Mouse (Mus musculus) hindbrain, embryonic 10.5 days (tissue): ENCODE measurements around the gene Lamb1. TPM values are rescaled to one million over a fixed set of nuclear protein-coding genes. Genes with fewer than 3 reads are reported as not detected.

Source experiments
- DNase-seq: peaks from one replicate; pipeline ENCODE4 v3.0.0-alpha.2; 2017; ENCODE audit warnings: low spot score
- H3K27ac ChIP-seq: fragments of 300-500 bp; sonication (generic); 2 replicates; pipeline ENCODE4 v1.5.1; 2016; ENCODE audit warnings: mild to moderate bottlenecking, moderate library complexity
- H3K27me3 ChIP-seq: fragments of 300-500 bp; sonication (generic); 2 replicates; pipeline ENCODE4 v1.6.1; 2016; ENCODE audit warnings: mild to moderate bottlenecking; ENCODE audit not compliant: poor library complexity, insufficient read depth, severe bottlenecking
- H3K36me3 ChIP-seq: fragments of 300-500 bp; sonication (generic); 2 replicates; pipeline ENCODE4 v1.6.1; 2016; ENCODE audit warnings: mild to moderate bottlenecking, moderate library complexity
- H3K4me1 ChIP-seq: fragments of 300-500 bp; sonication (generic); replicated peaks from 2 replicates; pipeline ENCODE4 v1.6.1; 2016; ENCODE audit warnings: mild to moderate bottlenecking
- H3K4me3 ChIP-seq: fragments of 300-500 bp; sonication (generic); 2 replicates; pipeline ENCODE4 v1.5.1; 2016; ENCODE audit warnings: mild to moderate bottlenecking, moderate library complexity
- H3K9me3 ChIP-seq: fragments of 300-500 bp; sonication (generic); 2 replicates; pipeline ENCODE4 v1.6.1; 2016; ENCODE audit warnings: mild to moderate bottlenecking, moderate library complexity
- WGBS: fragments of 180-500 bp; shearing (Covaris S2); methylation state at CpG from one replicate; pipeline ENCODE4 v1.1.7; 2016; 5-methylcytosine and 5-hydroxymethylcytosine counted together
- polyA plus RNA-seq: library from polyadenylated mRNA; unstranded; fragments of >200 nt; fragmentation: Nextera tagmentation; extraction: Ambion mirVana; gene quantifications from 2 replicates; pipeline ENCODE4 v1.2.1, GENCODE M21; 2016

Lamb1 gene
- polyA plus RNA-seq, 1 experiment from 2014 or later = 21.8 TPM

DNA sequence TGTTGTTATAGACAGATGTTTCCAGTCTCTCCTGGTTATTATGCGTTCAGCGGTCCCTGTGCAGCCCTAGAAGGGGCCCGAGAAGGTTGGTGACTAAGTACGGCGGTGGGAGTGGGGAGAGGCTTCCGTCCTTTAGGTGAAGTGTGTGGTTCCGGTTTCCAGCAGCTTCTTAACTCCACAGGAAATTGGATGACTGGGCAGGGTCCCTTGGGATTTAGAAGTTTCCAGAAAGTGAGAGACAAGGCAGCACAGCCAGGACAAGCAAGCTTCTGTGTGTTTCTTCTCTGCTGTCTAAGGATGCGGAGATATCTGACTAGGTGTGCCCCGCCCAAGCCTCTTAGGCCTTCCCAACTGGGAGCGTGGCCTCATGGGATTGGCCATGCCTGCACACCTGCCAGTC is 10.4 kb downstream of the Lamb1 start:
- Histone ChIP-seq H3K27me3 (no peaks in the 10 kb centered on the region), H3K4me1 (peaks cover 13% of the 10 kb centered on the region), H3K4me3 (no peak overlapping the region), H3K27ac (no peak overlapping the region), H3K9me3 (no peaks in the 10 kb centered on the region), H3K36me3 (peaks cover 19% of the 10 kb centered on the region)
- WGBS = 87% methylated on average over 10 of the region's 10 CpGs
- no peak for DNase-seq

DNA sequence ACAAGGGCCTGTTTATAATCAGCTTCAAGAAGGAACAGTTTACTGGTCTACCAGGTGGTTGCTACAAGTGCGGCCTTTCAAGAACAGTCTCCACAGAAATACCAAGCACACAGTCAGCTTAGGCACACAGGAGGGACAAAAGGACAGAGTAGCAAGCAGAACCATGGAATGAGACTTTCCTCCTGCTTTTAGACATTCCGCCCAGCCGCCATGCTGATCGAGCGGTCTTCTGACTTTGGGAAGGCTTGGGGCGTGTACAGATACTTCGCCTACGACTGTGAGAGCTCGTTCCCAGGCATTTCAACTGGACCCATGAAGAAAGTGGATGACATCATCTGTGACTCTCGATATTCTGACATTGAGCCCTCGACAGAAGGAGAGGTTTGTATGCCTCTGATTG is 13.2 kb downstream of the Lamb1 start:
- H3K36me3 ChIP-seq = peaks cover 16% of the 10 kb centered on the region
- H3K4me1 ChIP-seq = no peaks in the 10 kb centered on the region
- no peaks in the 10 kb centered on the region for H3K9me3 ChIP-seq
- no peak overlapping the region for H3K4me3 ChIP-seq
- DNase-seq = no peak
- WGBS = 94% methylated on average over 11 of the region's 11 CpGs
- no peaks in the 10 kb centered on the region for H3K27me3 ChIP-seq
- H3K27ac ChIP-seq = no peak overlapping the region

DNA sequence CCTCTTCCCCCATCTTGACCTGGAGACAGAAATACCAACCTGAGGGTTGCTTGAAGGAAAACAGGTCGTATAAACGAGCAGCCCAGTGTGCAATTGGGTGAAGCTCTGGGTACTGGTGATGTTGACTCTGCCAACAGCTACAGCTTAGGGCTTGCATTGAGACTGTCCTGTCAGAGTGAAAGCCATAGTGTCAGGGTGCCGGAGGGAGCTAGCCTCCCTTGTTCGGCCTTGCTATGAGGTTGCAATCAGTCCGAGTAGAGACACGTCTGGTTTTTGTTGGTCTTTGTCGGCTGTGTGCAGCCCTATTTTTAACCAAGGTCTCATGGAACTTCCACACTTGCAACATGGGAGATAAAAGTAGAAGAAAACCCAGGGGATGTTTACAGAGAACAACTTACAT is 15.3 kb downstream of the Lamb1 start:
- no peaks in the 10 kb centered on the region for H3K4me1 ChIP-seq
- H3K27ac ChIP-seq = no peak overlapping the region
- no peak for DNase-seq
- no peaks in the 10 kb centered on the region for H3K27me3 ChIP-seq
- H3K4me3 ChIP-seq = no peak overlapping the region
- H3K36me3 ChIP-seq = peaks cover 9% of the 10 kb centered on the region; the same call in 1 of the 2 replicates
- no peaks in the 10 kb centered on the region for H3K9me3 ChIP-seq
- WGBS = 91% methylated on average over 7 of the region's 7 CpGs

DNA sequence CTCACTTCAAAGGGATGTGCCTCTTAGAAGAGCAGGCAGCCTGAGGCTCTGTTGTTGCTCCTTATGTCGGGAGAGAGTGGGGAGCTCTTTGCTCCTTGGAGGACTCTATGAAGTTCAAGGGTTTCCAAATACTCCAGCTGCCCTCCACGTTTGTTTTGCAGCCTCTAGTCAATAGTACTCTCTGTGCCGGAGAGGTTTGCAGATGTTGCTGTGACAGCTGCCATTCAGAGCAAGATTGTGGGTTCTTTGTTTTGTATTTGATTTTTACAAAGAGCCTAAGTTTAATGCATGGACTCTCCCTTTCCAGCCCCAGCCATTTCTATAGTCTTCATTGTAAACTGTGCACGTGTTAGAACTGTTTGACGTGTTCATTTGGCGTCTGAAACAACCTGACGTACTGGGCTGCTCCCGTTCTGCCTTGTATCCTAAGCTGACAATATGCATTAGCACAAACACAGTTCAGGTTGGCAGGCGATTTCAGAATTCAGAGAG is 16.1 kb downstream of the Lamb1 start:
- no peaks in the 10 kb centered on the region for H3K27me3 ChIP-seq
- DNase-seq = no peak
- H3K4me3 ChIP-seq = no peak overlapping the region
- H3K36me3 ChIP-seq = peaks cover 7% of the 10 kb centered on the region; the same call in 1 of the 2 replicates
- WGBS = 64% methylated on average over 9 of the region's 9 CpGs
- no peak overlapping the region for H3K27ac ChIP-seq
- H3K4me1 ChIP-seq = no peaks in the 10 kb centered on the region
- no peaks in the 10 kb centered on the region for H3K9me3 ChIP-seq

DNA sequence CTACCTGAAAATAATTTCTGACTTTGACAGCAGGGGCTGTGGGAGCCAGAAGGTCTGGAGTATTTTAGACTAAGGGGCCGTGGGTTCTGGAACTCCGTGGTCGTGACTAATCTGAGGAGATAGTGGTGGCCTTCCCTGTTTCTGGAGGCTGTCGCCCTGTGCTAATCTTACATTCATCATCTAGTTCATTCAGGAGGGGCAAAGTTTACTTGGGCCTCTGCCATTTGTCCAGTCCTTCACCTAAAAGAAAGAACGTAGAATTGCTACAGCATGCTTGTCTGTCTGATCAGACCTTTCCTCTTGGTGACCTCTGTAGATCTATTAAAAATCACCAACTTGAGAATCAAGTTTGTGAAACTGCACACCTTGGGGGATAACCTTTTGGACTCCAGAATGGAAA is 17.2 kb downstream of the Lamb1 start:
- Histone ChIP-seq H3K4me3 (no peak overlapping the region), H3K9me3 (no peaks in the 10 kb centered on the region), H3K36me3 (peaks cover 7% of the 10 kb centered on the region; the same call in 1 of the 2 replicates), H3K27me3 (no peaks in the 10 kb centered on the region), H3K27ac (no peak overlapping the region), H3K4me1 (no peaks in the 10 kb centered on the region)
- no peak for DNase-seq
- 91% methylated on average over 5 of the region's 5 CpGs for WGBS

DNA sequence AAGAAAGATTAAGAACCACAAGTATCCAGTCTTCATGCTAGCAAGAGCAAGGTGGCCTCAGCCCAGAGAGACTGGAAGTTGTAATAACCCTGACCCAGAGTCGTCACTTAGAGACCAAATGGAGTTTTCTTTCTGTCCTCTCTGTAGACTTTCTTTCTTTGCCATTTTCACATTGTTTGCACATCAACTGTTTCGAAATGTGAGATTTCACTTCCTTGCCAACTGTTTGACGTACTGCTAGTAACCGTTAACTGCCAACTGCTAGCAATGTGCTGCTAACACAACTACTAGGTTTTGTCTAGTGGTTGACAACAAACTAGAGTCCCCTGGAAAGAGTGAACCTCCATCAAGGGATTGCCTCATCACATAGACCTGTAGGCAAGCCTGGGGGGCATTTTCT is 18.1 kb downstream of the Lamb1 start:
- Histone ChIP-seq H3K9me3 (no peaks in the 10 kb centered on the region), H3K27ac (no peak overlapping the region), H3K27me3 (no peaks in the 10 kb centered on the region), H3K36me3 (peaks cover 6% of the 10 kb centered on the region; the same call in 1 of the 2 replicates), H3K4me1 (no peaks in the 10 kb centered on the region), H3K4me3 (no peak overlapping the region)
- DNase-seq = no peak
- 95% methylated on average over 4 of the region's 4 CpGs for WGBS

DNA sequence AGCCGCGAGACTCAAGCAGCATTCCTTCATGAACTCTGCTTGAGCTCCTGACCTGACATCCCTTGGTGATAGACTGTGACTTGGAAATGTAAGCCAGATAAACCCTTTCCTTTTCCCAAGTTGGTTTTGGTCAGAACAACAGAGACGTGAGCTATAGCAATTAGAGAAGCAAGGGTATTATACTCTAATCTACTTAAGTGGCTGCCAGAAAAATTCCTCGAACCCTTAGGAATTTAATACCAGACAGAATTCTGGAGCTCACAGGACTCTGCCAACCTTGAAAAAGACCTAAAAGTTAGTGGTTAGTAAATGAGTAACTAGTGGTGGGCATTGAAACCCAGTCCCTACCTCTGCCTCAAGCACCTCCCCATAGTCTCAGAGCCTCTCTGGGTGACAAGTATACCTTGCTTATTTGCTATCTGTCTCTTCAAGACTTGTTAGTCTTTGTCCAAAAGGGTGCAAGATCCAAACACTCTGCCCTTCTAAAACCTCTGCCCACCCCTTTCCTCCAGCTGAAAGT is 18.6 kb downstream of the Lamb1 start:
- Histone ChIP-seq H3K36me3 (0 out of 2 replicates have a peak, but pooled peaks cover 6% of the 10 kb centered on the region), H3K27me3 (no peaks in the 10 kb centered on the region), H3K9me3 (no peaks in the 10 kb centered on the region), H3K4me1 (no peaks in the 10 kb centered on the region), H3K27ac (no peak overlapping the region), H3K4me3 (no peak overlapping the region)
- WGBS = 92% methylated on average over 4 of the region's 4 CpGs
- DNase-seq = no peak

DNA sequence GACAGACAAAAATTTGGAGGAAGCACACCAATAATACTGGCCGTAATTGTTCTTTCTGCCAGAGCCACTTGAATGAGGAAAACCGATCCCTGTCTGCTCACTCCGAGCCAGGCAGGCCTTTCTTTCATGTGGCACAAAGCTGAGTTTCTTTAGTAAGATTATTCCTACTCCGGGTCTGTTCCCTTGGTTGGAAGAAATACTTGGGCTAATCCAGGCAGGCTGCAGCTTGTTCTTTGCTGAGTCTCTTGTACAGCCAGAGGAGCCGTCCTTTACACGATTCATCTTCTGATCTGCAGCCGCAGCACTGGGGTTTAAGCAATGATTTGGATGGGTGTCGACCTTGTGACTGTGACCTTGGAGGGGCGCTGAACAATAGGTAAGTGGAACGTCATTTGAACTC is 24.0 kb downstream of the Lamb1 start:
- DNase-seq = no peak
- H3K27me3 ChIP-seq = no peaks in the 10 kb centered on the region
- no peaks in the 10 kb centered on the region for H3K9me3 ChIP-seq
- H3K4me3 ChIP-seq = no peak overlapping the region
- 91% methylated on average over 10 of the region's 10 CpGs for WGBS
- peaks cover 5% of the 10 kb centered on the region; the same call in 1 of the 2 replicates for H3K4me1 ChIP-seq
- H3K27ac ChIP-seq = no peak overlapping the region
- H3K36me3 ChIP-seq = peaks cover 14% of the 10 kb centered on the region

DNA sequence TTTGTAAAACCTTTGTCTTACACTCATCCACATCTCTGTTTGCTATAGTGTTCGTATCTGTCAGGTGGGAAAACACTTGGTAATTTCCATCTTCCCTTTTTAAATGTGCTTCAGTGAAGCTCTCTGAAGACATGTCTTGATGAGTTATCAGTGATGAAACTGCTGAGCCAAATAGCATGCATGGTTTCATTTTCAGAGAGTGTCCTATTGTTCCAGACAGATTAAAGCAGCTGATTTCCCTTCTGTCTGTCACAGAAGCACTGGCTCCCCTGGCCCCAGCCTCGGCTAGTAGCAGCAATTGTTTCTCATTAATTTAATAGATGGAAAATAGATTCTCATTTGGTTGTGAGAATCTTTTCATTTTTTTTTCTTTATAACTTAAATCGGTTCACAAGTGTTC is 25.9 kb downstream of the Lamb1 start:
- Histone ChIP-seq H3K4me3 (no peak overlapping the region), H3K27me3 (no peaks in the 10 kb centered on the region), H3K9me3 (no peaks in the 10 kb centered on the region), H3K4me1 (peaks cover 9% of the 10 kb centered on the region; the same call in 1 of the 2 replicates), H3K36me3 (peaks cover 14% of the 10 kb centered on the region), H3K27ac (no peak overlapping the region)
- DNase-seq = no peak
- WGBS = 83% methylated on average over 3 of the region's 3 CpGs

DNA sequence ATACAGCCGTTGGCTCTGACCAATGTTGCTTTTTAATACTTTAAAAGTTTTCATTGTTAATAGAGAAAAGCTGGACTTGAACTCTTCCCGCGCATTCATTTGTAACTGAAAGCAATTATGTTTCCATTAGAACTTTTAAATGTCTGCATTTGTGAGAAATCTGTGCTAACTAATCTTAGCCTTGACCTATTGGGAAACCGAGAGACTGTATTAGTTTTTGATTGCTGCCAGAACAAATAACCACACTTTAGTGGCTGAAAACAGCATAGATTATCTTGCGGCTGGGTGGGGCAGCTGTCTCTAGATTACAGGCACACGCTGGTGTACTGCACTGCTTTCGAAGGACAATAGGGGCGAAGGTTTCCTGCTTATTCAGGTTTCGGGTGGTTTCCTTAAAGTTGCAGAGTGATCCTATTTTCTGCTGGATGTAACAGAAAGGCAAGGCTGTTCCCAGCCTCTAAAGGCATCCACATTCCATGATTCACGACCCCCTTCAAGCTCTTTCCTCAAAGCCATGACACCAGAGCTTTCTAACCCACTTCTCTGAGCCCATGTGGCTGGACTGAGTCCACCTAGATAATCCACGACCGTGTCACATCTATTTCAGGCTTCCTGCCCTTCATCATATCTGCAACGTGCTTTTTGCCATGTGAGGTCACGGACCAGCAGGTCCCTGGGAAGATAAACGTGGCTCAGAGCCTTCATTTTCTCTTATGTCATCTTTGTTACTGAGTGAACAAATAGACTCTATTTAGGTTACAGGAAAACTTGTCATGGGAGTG is 28.5 kb downstream of the Lamb1 start:
- peaks cover 12% of the 10 kb centered on the region; the same call in 1 of the 2 replicates for H3K4me1 ChIP-seq
- no peak for DNase-seq
- H3K27ac ChIP-seq = no peak overlapping the region
- no peaks in the 10 kb centered on the region for H3K27me3 ChIP-seq
- WGBS = 72% methylated on average over 15 of the region's 15 CpGs
- no peak overlapping the region for H3K4me3 ChIP-seq
- no peaks in the 10 kb centered on the region for H3K9me3 ChIP-seq
- peaks cover 10% of the 10 kb centered on the region for H3K36me3 ChIP-seq

DNA sequence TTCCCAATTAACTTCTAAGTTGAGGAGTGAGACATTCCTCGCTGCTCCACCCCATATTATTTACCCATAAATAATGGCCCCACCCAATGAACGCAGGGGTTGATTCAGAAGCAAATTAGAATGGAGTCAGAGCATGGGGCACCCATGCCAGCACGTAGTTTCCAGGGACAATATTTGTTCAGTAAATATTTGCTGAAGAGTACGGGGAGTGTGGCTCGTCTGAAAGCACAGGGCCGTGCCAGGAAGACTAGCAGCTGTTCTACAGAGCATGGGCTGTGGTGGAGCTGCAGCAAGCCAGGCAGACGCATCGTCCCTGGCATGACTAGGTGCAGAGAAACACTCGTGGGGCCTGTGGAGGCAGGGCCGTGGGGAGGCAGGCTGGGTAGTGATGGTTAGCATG is 29.5 kb downstream of the Lamb1 start:
- H3K36me3 ChIP-seq = 0 out of 2 replicates have a peak, but pooled peaks cover 3% of the 10 kb centered on the region
- H3K4me1 ChIP-seq = peaks cover 12% of the 10 kb centered on the region; the same call in 1 of the 2 replicates
- no peak for DNase-seq
- H3K9me3 ChIP-seq = no peaks in the 10 kb centered on the region
- H3K4me3 ChIP-seq = no peak overlapping the region
- H3K27me3 ChIP-seq = no peaks in the 10 kb centered on the region
- no peak overlapping the region for H3K27ac ChIP-seq
- WGBS = 67% methylated on average over 10 of the region's 10 CpGs

DNA sequence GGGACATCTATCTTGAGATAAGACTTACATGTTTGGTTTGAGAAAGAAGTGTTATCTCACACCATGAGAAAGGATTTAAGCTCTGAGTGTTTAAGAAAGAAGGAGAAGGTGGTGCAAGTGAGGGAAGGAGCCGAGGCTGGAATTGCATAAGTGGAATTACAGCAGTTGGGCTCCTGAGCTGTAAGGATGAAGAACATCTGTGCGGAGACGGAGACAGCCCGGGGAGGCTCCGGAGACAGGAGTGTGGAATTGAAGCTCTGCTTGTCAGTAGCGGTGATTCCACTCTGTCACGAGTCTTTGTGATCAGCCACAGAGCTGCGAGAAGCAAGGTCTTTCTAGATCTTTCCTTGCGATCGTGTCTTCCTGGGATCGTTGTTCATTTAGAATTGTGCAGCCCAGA is 30.0 kb downstream of the Lamb1 start:
- Histone ChIP-seq H3K4me3 (no peak overlapping the region), H3K9me3 (no peaks in the 10 kb centered on the region), H3K27ac (no peak overlapping the region), H3K4me1 (peaks cover 12% of the 10 kb centered on the region; the same call in 1 of the 2 replicates), H3K36me3 (0 out of 2 replicates have a peak, but pooled peaks cover 6% of the 10 kb centered on the region), H3K27me3 (no peaks in the 10 kb centered on the region)
- WGBS = 84% methylated on average over 11 of the region's 11 CpGs
- no peak for DNase-seq

DNA sequence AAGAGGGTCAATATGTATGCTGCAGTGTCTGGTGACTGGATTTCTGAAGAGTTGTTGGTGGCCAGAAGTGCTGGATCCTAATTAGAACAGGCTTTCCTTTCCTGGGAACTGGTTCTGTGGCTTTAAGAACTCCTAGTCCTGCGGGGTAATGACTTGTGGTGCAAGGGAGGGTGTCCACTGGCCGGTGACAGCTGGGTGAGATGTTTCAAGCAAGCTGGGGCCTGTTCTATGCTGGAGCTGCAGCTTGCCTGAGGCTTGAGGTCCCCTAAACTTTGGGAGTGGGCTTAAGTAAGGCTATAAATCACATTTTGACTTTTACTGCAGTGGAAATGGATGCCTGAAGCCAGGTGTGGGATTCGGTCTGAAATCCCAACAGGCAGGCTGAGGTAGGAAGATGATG is 30.5 kb downstream of the Lamb1 start:
- H3K9me3 ChIP-seq = no peaks in the 10 kb centered on the region
- H3K4me1 ChIP-seq = peaks cover 12% of the 10 kb centered on the region; the same call in 1 of the 2 replicates
- no peak overlapping the region for H3K4me3 ChIP-seq
- no peaks in the 10 kb centered on the region for H3K27me3 ChIP-seq
- 0 out of 2 replicates have a peak, but pooled peaks cover 11% of the 10 kb centered on the region for H3K36me3 ChIP-seq
- no peak for DNase-seq
- no peak overlapping the region for H3K27ac ChIP-seq
- WGBS = 63% methylated on average over 3 of the region's 3 CpGs
